Mouse (Mus musculus): ENCODE measurements around the gene Hipk3. TPM values are rescaled to one million over a fixed set of nuclear protein-coding genes. Genes with fewer than 3 reads are reported as not detected.

Hipk3 gene
- total RNA-seq, 2 experiments from 2014 or later = 200 to 217 TPM

DNA sequence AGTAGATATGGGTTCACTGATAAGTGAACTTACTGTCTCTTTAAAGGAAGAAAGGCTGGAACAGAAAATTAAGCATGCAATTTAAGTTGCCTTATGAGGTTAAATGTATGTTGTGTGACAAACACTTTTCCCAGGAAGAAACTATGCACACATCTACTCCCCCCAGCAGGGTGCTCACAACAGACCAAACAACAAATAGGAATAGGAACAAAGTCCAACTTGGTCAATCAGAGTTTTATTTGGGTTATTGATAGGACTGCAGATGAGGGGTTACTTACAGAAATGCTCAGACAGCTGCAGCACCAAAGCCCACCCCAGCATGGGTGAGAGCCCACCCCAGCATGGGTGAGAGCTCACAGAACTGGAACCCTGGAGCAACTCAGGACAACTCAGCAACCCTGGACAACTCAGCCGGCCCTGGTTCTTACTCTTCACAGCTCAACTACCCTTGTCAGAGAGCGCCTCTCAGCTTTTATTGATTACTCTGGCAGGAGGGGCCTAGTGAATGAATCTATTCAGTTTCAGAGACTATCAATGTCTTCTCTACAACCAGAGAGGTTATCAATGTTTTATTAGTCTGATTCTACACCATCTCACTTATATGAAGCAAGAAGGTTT, 16.7 kb downstream of the Hipk3 start:
- DNase-seq = no peak
- intact Hi-C loops (cut with DNase I) = no loop called here

DNA sequence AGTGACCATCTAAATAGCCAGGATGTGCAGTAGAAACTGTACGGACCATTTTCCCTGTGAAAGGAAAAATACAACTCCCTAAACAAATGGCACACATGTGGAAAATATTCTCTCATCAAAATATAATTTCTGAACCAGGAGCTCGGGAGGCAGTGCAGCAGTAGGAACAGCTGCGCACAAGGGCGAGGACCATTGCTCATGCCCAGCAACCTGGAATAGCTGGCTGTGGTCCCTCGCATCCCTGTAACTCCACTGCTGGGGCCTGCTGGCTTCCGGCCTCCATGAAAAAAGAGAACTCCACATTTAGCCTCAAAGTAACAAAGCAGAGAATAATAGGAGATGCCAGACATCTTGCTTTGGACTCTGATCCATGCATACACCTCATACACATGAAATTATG, 22.2 kb downstream of the Hipk3 start:
- intact Hi-C loops (cut with DNase I) = loop anchor here (2.0 kb wide), 1 partner anchor 15 kb away; no protein-coding TSS in a partner anchor
- DNase-seq = no peak

GRCm38 (mm10) chr2:104471161-104471560, 23.1 kb downstream of the Hipk3 start:
- no peak for DNase-seq

GRCm38 (mm10) chr2:104470536-104470935, 23.7 kb downstream of the Hipk3 start:
- intact Hi-C loops (cut with DNase I) = no loop called here
- DNase-seq = no peak

More at GRCm38 (mm10) chr2:104471161-104471560, 23.1 kb downstream of the Hipk3 start:
- intact Hi-C loops (cut with DNase I) = no loop called here

- DNase-seq = no peak
- intact Hi-C loops (cut with DNase I) = no loop called here
These were observed 25.8 kb downstream of the Hipk3 start for GRCm38 (mm10) chr2:104468419-104468818.

DNA sequence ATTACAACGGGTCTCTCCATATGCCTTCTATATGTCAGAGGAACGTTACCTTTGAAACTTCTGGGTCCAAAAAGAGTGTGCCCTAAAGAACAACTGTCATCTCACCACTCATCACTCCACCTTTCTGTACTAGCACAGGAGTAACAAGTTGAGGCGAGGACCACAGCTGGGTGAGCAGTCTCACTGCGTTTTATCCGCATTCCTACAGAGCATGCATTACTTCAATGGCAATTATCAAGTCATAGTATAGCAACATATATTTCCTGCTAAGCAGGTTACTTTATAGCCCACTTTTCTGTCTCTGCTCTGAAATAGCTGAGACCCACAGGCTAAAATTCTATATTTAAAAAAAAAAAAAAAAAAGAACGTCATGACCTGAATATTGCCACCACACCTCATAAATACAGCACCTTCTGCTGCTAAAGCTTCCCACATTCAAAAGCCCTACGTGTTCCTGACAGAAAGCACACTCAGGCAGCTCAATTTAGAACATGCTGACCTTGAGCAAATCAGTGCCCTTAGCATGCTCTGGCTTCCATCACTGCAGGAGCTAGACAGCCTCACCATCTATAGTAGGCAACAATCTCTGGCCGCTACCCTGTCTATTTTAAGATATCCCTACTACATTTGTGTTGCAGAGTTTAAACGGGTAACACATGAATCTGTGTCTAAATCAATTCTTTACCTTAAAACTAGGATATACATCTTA, 27.2 kb downstream of the Hipk3 start:
- intact Hi-C loops (cut with DNase I) = no loop called here
- no peak for DNase-seq

GRCm38 (mm10) chr2:104465639-104466430, 28.4 kb downstream of the Hipk3 start:
- no peak for DNase-seq
- intact Hi-C loops (cut with DNase I) = no loop called here

DNA sequence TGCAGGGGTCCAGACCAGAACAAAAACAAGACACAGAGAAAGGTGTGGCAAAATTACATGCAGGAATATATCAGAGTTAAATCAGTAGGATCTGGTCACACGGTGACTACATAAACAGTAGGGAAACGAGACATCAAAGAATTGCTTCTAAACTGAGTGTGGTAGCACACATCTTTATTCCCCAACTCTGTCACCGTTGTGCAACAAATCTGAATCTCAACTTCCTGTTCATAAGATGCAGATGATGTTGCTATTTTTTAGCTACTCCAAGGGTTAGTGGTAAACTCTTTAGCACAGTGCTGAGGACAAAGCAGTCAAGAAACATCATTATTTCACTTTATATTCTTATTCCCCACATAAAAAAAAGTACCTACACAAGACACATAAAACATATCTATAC, 34.2 kb downstream of the Hipk3 start:
- intact Hi-C loops (cut with DNase I) = no loop called here
- no peak for DNase-seq

DNA sequence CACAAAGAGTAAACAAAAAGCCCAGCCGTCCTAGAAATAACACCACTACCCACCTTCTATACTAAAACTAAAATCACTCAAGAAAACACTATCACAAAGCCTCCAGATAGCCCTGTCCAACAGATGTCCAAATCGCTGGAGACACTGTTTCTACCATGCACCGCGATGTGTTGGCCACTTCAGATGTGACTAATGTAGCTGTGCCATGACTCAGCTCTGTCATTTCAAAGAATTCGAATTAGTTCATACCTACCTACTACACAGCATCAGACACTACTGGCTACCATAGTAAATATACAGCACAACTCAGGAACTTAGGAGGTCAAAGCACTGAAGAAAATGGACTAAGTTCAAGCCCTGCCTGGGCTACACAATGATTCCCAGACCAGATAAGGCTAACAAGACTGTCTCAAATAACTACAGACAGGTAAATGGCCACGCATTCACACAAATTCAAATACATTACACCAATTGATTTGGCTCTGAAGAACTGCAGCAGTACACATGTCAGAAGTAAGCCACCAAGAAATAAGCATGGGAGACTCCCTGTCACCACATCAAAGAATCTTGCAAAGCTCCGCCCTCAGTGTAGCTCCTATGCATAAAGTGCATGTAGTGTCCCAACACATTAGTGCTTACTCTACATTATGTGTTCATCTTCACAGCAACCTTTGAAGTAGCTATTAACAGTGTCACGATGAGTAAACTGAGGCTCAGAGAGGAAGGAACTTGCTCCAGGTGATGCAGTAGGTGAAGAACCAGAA, 35.5 kb downstream of the Hipk3 start:
- intact Hi-C loops (cut with DNase I) = no loop called here

GRCm38 (mm10) chr2:104457106-104457505, 37.1 kb downstream of the Hipk3 start:
- no peak for DNase-seq
- intact Hi-C loops (cut with DNase I) = no loop called here

More for the DNA sequence above, 35.5 kb downstream of the Hipk3 start:
- DNase-seq = no peak

DNA sequence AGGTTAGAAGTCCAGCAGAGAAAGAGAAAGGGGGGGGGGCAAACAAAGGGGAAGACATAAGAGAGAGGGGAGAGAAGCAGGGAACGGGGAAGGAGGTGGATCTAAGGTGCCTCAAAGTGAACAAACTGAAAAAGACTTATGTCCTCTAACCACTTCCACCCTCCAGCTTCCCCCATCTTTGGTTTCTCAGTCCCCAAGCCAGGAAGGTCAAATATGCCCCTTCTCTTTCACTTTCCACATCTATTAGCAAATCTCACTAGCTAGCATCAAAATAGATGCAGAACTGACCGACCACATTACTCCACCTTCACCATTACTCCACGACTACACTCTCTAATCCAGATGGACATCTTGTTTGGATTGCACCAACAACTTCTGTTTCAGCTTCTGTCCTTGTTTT, 43.6 kb downstream of the Hipk3 start:
- intact Hi-C loops (cut with DNase I) = no loop called here
- no peak for DNase-seq

DNA sequence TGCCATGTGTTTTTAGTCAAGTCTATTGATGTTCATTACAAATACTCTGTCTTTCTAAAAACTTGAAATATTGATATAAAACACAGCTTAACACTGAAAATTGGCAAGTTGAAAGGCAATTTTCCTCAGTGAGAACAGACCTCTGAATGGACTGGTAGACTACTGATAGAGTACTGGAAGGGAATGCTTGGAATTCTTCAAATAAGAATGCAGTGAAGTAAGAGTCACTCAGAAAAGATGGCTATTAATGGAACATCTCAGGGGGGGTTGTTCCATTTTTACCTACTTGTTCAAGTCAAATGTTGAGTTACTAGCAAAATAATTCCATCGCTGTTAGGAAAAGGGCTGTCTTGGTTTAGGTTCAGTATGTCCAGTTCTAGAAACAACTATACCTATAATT, 45.1 kb downstream of the Hipk3 start:
- intact Hi-C loops (cut with DNase I) = loop anchor here (5.0 kb wide), 1 partner anchor 138 kb away; no protein-coding TSS in a partner anchor

DNA sequence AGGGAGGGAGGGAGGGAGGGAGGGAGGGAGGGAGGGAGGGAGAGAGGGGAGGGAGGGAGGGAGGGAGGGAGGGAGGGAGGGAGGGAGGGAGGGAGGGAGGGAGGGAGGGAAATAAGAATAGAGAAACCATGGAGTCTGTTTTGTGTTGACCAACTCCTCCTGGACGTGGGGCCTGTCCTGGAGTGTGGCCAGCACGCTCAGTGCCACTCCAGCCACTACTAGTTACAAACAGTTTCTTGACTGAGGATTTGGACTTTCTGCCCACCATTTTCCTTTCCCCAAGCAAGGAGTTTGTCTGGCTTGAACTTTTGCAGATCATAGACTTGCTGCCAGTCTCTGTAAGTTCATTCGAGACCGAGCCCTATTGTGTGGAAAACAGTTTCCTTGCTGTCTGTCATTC, 46.0 kb downstream of the Hipk3 start:
- no peak for DNase-seq
- intact Hi-C loops (cut with DNase I) = loop anchor here (5.0 kb wide), 1 partner anchor 139 kb away; no protein-coding TSS in a partner anchor

More for the DNA sequence above, 45.1 kb downstream of the Hipk3 start:
- no peak for DNase-seq

GRCm38 (mm10) chr2:104446016-104446415, 48.2 kb downstream of the Hipk3 start:
- DNase-seq = no peak
- intact Hi-C loops (cut with DNase I) = loop anchor here (5.0 kb wide), 1 partner anchor 141 kb away; no protein-coding TSS in a partner anchor

DNA sequence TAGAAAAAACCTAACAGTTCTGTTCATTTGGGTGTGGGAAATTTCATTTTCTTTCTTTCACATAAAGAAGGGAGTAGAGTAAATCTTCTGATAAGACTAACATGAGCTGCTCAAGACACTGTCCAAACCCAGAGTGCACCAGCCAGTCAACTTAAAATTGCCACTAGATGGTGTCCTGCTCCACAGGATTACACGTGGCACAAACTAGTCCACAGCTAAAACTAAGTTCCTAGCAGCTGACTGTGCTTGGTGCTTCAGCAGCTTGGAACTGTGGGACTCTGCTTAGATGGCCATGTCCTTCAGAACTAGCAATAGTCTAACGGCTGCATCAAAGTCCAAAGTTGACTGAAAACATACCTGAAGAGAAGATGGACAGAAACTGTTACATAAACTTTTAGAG, 49.5 kb downstream of the Hipk3 start:
- intact Hi-C loops (cut with DNase I) = loop anchor here (2.0 to 5.0 kb wide), 3 partner anchors 50 to 143 kb away; partner anchors contain the start of gene Hipk3
- peak; percentile 31 to 48 for DNase-seq

GRCm38 (mm10) chr2:104442341-104442740, 51.9 kb downstream of the Hipk3 start:
- DNase-seq = no peak
- intact Hi-C loops (cut with DNase I) = no loop called here

DNA sequence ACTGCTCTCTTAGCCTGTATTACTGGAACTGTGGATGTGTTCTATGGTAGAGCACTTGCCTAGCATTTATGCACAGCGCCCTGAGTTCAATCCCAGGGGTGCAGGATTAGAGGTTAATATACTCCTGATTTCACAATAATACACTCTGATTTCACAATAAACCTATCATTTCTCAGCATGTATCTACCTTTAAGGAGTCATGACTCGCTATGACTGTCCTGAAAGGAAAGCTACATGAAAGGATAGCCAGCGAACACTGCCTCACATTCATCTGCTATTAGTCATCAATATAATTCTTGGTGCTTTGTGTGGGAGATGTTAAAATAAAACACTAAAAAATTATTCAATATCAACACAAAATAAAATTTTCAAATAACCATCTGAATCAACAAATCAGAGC, 58.0 kb downstream of the Hipk3 start:
- intact Hi-C loops (cut with DNase I) = no loop called here
- no peak for DNase-seq

GRCm38 (mm10) chr2:104431067-104431466, 63.2 kb downstream of the Hipk3 start:
- intact Hi-C loops (cut with DNase I) = no loop called here
- DNase-seq = no peak

DNA sequence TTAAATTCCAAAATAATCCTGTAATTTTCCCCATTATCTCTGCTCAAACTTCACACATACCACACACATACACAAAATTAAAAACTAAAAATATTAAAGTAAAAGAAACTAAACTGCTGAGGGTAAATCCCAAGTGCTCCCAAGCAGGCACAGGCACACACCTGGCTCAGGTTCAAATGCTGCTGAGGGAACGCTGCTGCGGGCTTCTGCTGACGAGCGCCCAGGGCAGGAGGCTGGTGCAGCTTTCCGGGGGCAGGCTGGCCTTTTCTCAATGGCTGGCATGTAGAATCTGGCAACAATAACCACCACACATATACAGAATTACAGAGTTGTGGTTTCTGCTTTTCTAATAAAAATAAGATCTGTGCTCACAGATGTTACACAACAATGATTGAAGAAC, 63.7 kb downstream of the Hipk3 start:
- DNase-seq = no peak

DNA sequence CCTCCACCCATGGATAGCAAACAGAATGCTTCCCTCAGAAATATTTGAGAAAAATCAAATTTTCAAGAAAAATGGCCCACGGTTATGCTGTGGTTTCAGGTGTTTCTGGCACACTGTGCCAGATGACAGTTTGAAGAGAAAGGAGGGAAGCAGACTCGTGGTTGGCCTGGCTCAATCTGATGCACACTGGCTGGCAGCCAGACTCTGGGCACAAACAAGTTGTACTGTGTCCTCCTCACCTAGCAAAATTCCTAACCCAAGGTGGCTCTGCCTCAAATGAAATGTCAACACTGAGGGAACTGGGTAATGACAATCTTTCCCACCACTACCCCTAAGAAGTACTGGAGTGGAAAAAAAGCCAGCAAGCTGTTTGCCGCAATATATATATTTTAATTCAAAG, 68.1 kb downstream of the Hipk3 start:
- intact Hi-C loops (cut with DNase I) = loop anchor here (10.0 kb wide), 1 partner anchor 391 kb away; no protein-coding TSS in a partner anchor
- no peak for DNase-seq

More for the DNA sequence above, 63.7 kb downstream of the Hipk3 start:
- intact Hi-C loops (cut with DNase I) = no loop called here

Data from gastrocnemius, postnatal 36 days (tissue).